8 mouse cellular contexts compared by ENCODE assay signal in genomic region chr2:26140903-26141302, GRCm38 (mm10). TPM values are rescaled to one million over a fixed set of nuclear protein-coding genes. Genes with fewer than 3 reads are reported as not detected.
DNase-seq lines count a peak whose midpoint lies in the region; ATAC-seq and TF ChIP-seq lines count a peak whose summit lies in the region.

No protein-coding gene starts in this region.

- no peak for TF ChIP-seq POLR2A in thymus, adult 2 months (IDR thresholded peaks at IDR 0.05; ENCODE audit: control insufficient read depth, extremely low read depth, insufficient read depth, low read length, poor library complexity)
- TF ChIP-seq POLR2A in small intestine, adult 2 months (IDR thresholded peaks at IDR 0.05; ENCODE audit: low read depth, low read length): no peak

- H3K9ac ChIP-seq in limb, embryonic 12.5 days (replicated peaks): peak overlapping the region; percentile 65

- peak overlapping the region; percentile 87 for H3K4me2 ChIP-seq in limb, embryonic 12.5 days

- ATAC-seq in erythroblast, adult 5-6 weeks (replicated peaks; ENCODE audit: low FRiP score, poor library complexity, severe bottlenecking): no peak; the same call in 1 of the 2 replicates
- no peak for ATAC-seq in limb, embryonic 12.5 days (ENCODE audit: insufficient number of reproducible peaks, insufficient read depth, low FRiP score, low TSS enrichment, low read depth)

- intact Hi-C loops in gastrocnemius, postnatal 36 days (cut with DNase I): loop anchor here (10.0 kb wide), 1 partner anchor 306 kb away; no protein-coding TSS in a partner anchor

- H3K27me3 ChIP-seq in erythroblast, embryonic 14.5 days (ENCODE audit: control insufficient read depth): no peaks in the 10 kb centered on the region
- no peaks in the 10 kb centered on the region for H3K27me3 ChIP-seq in thymus, adult 2 months (ENCODE audit: control insufficient read depth, insufficient read depth, low read length)
- no peaks in the 10 kb centered on the region for H3K27me3 ChIP-seq in limb, embryonic 12.5 days
- H3K27me3 ChIP-seq in small intestine, adult 2 months (ENCODE audit: control insufficient read depth, insufficient read depth, low read length): no peaks in the 10 kb centered on the region

- H3K4me1 ChIP-seq in erythroblast, embryonic 14.5 days (ENCODE audit: control insufficient read depth): peaks cover 57% of the 10 kb centered on the region
- peaks cover 17% of the 10 kb centered on the region for H3K4me1 ChIP-seq in thymus, adult 2 months (replicated peaks; ENCODE audit: control insufficient read depth, insufficient read depth, low read length)
- H3K4me1 ChIP-seq in limb, embryonic 12.5 days (replicated peaks): peaks cover 19% of the 10 kb centered on the region
- peaks cover 14% of the 10 kb centered on the region for H3K4me1 ChIP-seq in small intestine, adult 2 months (ENCODE audit: control insufficient read depth, insufficient read depth, insufficient read length, low read length)

- DNase-seq in thymus, adult 2 months: peak; percentile 22
- DNase-seq in thymus, postnatal 25 days: no peak
- no peak for DNase-seq in gastrocnemius, postnatal 36 days
- no peak for DNase-seq in MN1 (ENCODE audit: low spot score)

- 18% methylated on average over 6 of the region's 6 CpGs for WGBS in thymus, adult 2 months
- WGBS in limb, embryonic 12.5 days: 18% methylated on average over 6 of the region's 6 CpGs
- 16% methylated on average over 6 of the region's 6 CpGs for WGBS in small intestine, adult 2 months

- peak overlapping the region; percentile 70 for H3K27ac ChIP-seq in thymus, adult 2 months (ENCODE audit: control insufficient read depth, insufficient read depth, low read length)
- H3K27ac ChIP-seq in limb, embryonic 12.5 days: no peak overlapping the region; the same call in 1 of the 2 replicates
- H3K27ac ChIP-seq in small intestine, adult 2 months (ENCODE audit: insufficient read depth, low read depth, low read length): peak overlapping the region; percentile 79

- H3K36me3 ChIP-seq in erythroblast, embryonic 14.5 days (ENCODE audit: control insufficient read depth): peaks cover 59% of the 10 kb centered on the region
- H3K36me3 ChIP-seq in thymus, adult 2 months (ENCODE audit: control insufficient read depth, insufficient read depth, low read length): no peaks in the 10 kb centered on the region
- peaks cover 20% of the 10 kb centered on the region for H3K36me3 ChIP-seq in limb, embryonic 12.5 days
- H3K36me3 ChIP-seq in small intestine, adult 2 months (ENCODE audit: control insufficient read depth, insufficient read depth, low read length): peaks cover 2% of the 10 kb centered on the region; the same call in 1 of the 2 replicates

- no peaks in the 10 kb centered on the region for H3K9me3 ChIP-seq in erythroblast, embryonic 14.5 days (ENCODE audit: control insufficient read depth, low read length)
- no peaks in the 10 kb centered on the region for H3K9me3 ChIP-seq in limb, embryonic 12.5 days

- peak overlapping the region; percentile 87 for H3K4me3 ChIP-seq in erythroblast, embryonic 14.5 days (replicated peaks)
- H3K4me3 ChIP-seq in thymus, adult 2 months (ENCODE audit: control insufficient read depth, insufficient read depth, low read length): peak overlapping the region; percentile 64
- peak overlapping the region; percentile 92 for H3K4me3 ChIP-seq in limb, embryonic 12.5 days (replicated peaks)
- peak overlapping the region; percentile 90 for H3K4me3 ChIP-seq in small intestine, adult 2 months (ENCODE audit: low read depth, low read length)

- TF ChIP-seq CTCF in thymus, adult 2 months (IDR thresholded peaks at IDR 0.05; ENCODE audit: borderline replicate concordance, control insufficient read depth, extremely low read depth, insufficient read depth, low read length, poor library complexity): no peak
- no peak for TF ChIP-seq CTCF in small intestine, adult 2 months (IDR thresholded peaks at IDR 0.05; ENCODE audit: extremely low read depth, insufficient read length, insufficient replicate concordance, low read depth, low read length)

RNA-seq across cellular contexts. Expression of gene Nacc2, which starts 17.9 kb away (rescaled TPM):
- 0.08 and 0.17 TPM in 2 replicates for polyA plus RNA-seq in erythroblast, embryonic 14.5 days (2012)
- total RNA-seq in erythroblast, adult 5-6 weeks (2015; ENCODE audit: low replicate concordance): 1.0 TPM in 1 of 2 replicates, not detected in the other
- total RNA-seq in erythroblast, adult 5-6 weeks (2017; ENCODE audit: low replicate concordance): 0.77 and 3.3 TPM in 2 replicates
- polyA plus RNA-seq in thymus, adult 2 months (2012; rRNA removed): 12.6 and 13.8 TPM in 2 replicates
- 4.7 TPM in 2 replicates for polyA plus RNA-seq in limb, embryonic 12.5 days (2016; fragmentation: Nextera tagmentation; extraction: Ambion mirVana)
- polyA plus RNA-seq in small intestine, adult 2 months (2012; rRNA removed): 45.4 and 51.2 TPM in 2 replicates
- total RNA-seq in gastrocnemius, postnatal 36 days (2021): 10 to 100 TPM; 16.3 to 27.7 TPM
